Mouse (Mus musculus): ENCODE results near the gene Glp2r. TPM values are rescaled to one million over a fixed set of nuclear protein-coding genes. Genes with fewer than 3 reads are reported as not detected.

The Glp2r gene
- total RNA-seq (2021), result not detected

- no peak for DNase-seq (ENCODE audit: low spot score)
- intact Hi-C loops (cut with DNase I), result no loop called here
These were observed at the start of gene Glp2r for GRCm38 (mm10) chr11:67771053-67771452. Glp2r (minus strand) TSS chr11:67771153.

DNA sequence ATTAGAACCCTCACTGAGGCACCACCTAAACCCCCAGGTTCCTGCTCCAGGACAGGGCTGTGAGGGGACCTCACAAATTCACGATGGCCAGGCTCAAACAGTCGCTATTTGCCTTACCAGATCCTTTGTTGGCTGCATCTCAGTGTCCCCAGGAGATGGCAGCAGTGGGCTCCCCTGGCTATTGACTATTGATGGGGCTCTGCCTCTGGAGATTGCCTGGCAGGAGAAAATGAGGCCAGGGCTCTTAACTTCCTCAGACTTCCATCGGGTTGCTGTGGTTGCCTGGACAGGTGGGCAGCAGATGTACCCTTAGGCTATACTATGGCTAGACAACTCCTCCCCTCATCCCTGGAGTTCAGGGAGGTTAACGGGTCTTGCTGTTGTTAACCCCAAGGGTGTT is 49.3 kb upstream of the Glp2r start:
- intact Hi-C loops (cut with DNase I), result loop anchor here (5.0 kb wide), 1 partner anchor 107 kb away; no protein-coding TSS in a partner anchor

DNA sequence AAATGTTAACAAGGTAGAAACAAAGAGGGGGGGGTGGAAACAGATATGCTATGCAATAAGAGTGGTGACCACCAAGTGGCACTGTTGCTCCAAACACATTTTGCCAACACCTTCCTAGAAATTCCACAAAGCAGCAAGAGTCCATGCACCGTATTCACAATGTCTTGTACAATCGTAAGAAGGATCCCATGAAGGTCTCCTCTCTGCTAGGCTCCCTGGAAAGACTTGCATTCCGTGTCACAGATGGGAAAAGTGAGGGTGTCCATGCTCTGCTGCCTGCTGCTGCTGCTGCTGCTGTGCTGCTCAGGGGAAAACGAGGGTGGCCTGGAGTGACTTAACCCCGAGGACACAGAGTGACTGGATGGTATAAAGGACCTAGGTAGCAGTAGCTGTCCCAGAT is 48.7 kb upstream of the Glp2r start:
- intact Hi-C loops (cut with DNase I), result loop anchor here (1.0 to 5.0 kb wide), 2 partner anchors 36 to 108 kb away; no protein-coding TSS in a partner anchor
- DNase-seq (ENCODE audit: low spot score), result no peak

More for the DNA sequence above, 49.3 kb upstream of the Glp2r start:
- no peak for DNase-seq (ENCODE audit: low spot score)

DNA sequence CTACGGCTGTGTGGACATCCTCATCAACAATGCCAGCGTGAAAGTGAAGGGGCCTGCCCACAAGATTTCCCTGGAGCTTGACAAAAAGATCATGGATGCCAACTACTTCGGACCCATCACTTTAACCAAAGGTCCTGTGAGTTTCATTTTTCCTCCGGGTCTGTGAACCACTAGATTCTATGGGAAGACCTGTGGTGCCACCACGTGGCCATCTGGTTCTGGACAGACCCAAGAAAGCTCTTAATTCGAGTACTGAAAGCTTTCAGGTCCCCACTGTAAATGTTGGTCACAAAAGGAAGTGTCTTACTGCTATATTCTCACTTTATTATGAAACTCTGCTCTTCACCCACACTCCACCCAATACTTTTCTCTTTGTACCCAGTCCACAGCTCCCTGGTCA is 40.6 kb upstream of the Glp2r start:
- DNase-seq (ENCODE audit: low spot score), result no peak
- intact Hi-C loops (cut with DNase I), result no loop called here

DNA sequence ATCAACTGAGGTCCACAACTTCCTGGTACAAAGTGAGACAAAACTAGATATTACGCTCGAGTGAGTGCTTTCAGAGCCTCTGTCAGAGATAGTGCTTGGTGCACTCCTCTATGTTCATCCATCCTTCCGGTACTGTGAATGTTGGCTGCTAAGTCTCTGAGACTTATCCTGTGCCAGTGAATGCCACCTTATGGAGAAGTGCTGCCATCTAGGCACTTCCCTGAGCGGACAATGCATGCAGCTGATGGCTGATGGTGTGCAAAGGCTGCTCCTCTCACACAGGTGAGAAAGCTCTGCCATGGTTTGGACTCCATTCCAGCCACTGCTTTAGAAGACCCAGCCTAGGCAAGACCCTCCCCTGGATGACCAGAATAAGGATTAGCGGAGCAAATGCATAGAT is 37.1 kb upstream of the Glp2r start:
- intact Hi-C loops (cut with DNase I), result loop anchor here (2.0 kb wide), 1 partner anchor 49 kb away; no protein-coding TSS in a partner anchor
- DNase-seq (ENCODE audit: low spot score), result no peak

DNA sequence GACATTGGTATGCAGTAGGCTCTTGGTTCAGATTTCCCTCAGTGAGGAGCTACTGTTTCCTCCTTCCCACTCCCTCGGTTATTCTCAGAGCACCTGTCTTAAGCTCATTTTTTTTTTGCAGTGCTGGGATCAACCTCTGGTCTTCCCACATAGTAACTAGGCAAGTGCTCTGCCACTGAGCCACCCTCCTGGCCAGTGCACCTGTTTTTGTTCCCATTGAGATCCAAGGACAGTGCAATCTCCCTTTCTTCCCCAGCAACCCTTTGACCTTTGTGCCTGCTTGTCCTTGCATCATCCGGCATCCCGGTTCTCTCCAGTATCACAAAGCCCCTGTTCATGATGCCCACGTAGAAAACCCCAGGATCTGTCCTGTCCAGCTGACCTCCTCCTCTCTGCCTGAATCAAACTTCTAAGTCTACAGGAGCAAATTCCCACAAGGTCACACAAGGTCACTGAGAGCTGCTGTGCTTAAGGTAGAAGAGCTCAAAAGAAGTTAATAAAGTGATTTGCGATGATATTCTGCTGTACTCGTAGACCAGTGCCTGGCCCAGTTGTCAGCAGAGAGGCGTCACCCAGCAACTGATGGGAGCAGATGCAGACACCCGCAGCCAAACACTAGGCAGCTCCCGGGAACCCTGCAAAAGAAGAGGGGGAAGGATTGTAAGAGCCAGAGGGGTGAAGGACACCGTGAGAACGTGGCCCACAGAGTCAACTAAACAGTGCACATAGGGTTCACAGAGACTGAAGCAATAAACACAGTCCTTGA is 36.1 kb upstream of the Glp2r start:
- no peak for DNase-seq (ENCODE audit: low spot score)
- intact Hi-C loops (cut with DNase I), result no loop called here

DNA sequence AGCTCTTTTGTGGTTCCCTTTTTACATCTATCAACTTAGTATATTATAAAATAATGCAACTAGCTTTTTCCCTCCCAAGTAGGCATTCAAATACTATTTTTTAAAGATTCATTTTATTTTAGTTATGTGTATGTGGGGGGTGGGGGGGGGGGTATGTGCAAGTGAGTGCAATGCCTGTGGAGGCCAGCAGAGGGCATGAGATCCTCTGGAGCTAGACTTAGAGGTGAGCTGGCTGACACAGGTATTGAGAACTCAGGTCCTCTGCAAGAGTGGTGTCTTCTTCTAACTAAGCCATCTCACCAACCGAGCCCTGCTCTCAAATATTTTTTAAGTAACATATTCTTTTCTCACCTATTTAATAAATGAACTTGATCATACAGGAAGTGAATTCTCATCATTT is 34.6 kb upstream of the Glp2r start:
- intact Hi-C loops (cut with DNase I), result no loop called here

GRCm38 (mm10) chr11:67801169-67801568 is 30.2 kb upstream of the Glp2r start:
- intact Hi-C loops (cut with DNase I), result no loop called here
- DNase-seq (ENCODE audit: low spot score), result no peak

More for the DNA sequence above, 34.6 kb upstream of the Glp2r start:
- no peak for DNase-seq (ENCODE audit: low spot score)

GRCm38 (mm10) chr11:67800130-67800723 is 29.3 kb upstream of the Glp2r start:
- intact Hi-C loops (cut with DNase I), result no loop called here
- no peak for DNase-seq (ENCODE audit: low spot score)

GRCm38 (mm10) chr11:67797931-67798330 is 27.0 kb upstream of the Glp2r start, which contains the start of gene Dhrs7c:
Dhrs7c (plus strand) TSS chr11:67798187.
- no peak for DNase-seq (ENCODE audit: low spot score)
- intact Hi-C loops (cut with DNase I), result no loop called here

DNA sequence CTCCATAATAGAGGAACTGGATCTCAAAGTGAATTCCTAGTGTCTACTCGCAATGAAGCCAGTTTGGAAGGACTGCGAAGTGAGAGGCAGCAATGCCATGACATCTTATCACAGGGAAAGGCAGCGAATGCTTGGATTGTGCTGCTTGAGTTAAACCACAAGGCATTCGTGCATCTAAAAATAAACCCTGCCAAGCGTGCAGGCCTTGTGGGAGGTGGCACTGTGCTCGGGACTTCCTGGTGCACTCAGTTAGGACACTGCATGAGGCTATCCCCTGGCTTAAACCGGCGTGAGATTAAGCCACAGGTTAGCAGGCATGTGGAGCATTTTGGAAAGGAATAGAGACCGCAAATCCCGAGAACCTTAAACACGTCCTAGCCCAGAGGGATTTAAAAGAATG is 19.2 kb upstream of the Glp2r start:
- DNase-seq (ENCODE audit: low spot score), result no peak
- intact Hi-C loops (cut with DNase I), result no loop called here

DNA sequence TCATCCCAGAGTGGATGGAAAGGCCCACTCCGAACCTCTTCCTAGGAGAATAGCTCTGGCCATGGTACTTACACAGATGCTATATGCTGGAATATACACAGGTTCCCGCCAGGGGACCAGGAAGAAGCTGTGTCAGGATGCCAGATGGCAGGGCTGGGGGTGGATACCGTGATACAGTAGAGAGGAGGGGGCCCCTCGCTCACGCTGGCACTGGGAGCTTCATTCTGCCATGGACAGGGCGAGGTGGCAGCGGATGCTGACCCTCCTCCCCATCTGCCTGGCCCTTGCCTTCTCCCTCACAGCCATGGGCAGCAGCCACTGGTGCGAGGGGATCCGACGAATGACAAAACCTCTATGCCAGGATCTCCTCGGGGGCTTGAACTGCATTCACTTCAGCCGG is 3.4 kb upstream of the Glp2r start, which contains the start of gene Gsg1l2:
TSS of gene Gsg1l2 (plus strand) at position 230 of the 400 bp plus-strand sequence.
- intact Hi-C loops (cut with DNase I), result no loop called here
- DNase-seq (ENCODE audit: low spot score), result no peak

- DNase-seq (ENCODE audit: low spot score), result no peak
- intact Hi-C loops (cut with DNase I), result no loop called here
These were observed 1.6 kb upstream of the Glp2r start for GRCm38 (mm10) chr11:67772577-67772976.

DNA sequence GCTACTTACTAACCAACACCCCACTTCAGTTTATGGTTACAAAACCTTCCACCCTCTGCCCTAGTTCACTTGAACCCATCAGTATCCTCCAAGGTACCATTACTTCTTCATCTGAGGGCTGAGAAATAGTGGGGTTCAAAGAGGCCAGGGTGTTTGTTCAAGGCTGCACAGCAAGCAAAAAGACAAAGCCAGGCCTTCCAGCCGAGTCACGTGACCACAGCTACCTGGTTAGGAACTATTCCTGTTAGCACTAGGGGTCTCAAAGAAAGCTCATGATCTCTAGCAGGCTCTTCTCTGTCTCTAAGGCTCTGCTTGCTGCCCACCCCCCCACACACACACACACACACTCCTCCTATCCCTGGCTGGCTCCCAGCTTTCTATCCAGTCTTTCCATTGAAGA is 738 bp upstream of the Glp2r start:
- intact Hi-C loops (cut with DNase I), result no loop called here
- no peak for DNase-seq (ENCODE audit: low spot score)

DNA sequence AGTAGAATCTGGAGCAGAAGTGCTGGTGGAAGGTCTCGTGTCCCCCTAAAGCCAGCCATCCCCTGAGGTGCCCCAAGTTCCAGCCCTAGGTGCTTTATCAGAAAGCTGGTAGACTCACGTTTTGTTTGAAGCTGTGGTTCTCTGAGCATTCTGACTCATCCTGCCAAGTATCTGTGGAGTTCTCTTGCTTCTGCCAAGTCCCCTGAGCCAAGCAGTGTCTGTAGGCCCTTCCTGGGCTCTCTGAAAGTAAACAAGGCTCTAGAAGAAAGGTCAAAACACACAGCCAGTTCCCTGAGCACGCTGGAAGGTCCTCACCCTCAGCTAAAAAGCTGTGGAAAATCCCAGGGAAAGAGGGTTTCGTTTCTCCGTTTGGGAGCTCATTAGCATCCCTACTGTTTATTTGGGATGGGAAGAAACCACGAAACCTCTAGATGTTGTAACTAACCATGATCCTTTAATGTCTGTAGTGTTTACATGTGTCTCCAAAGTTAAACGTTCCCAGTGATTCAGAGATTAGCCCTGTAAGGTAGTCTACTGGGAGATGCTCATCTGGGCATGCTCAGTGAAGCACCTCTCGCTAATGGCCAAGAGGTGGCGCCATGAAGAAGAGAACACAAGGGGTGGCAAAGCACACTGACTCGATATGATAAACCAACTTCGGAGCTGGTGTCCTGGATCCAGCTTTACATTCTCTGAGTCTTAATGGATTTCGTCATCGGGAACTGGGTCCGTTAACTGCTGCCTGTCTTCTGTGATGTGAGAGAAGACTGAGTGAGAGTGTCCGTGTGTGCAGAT is 13.4 kb downstream of the Glp2r start:
- no peak for DNase-seq (ENCODE audit: low spot score)
- intact Hi-C loops (cut with DNase I), result loop anchor here (2.0 kb wide), 1 partner anchor 51 kb away; no protein-coding TSS in a partner anchor

- no peak for DNase-seq (ENCODE audit: low spot score)
- intact Hi-C loops (cut with DNase I), result no loop called here
These were observed 14.7 kb downstream of the Glp2r start for GRCm38 (mm10) chr11:67756287-67756686.

GRCm38 (mm10) chr11:67741569-67741968 is 29.4 kb downstream of the Glp2r start:
- no peak for DNase-seq (ENCODE audit: low spot score)
- intact Hi-C loops (cut with DNase I), result no loop called here

DNA sequence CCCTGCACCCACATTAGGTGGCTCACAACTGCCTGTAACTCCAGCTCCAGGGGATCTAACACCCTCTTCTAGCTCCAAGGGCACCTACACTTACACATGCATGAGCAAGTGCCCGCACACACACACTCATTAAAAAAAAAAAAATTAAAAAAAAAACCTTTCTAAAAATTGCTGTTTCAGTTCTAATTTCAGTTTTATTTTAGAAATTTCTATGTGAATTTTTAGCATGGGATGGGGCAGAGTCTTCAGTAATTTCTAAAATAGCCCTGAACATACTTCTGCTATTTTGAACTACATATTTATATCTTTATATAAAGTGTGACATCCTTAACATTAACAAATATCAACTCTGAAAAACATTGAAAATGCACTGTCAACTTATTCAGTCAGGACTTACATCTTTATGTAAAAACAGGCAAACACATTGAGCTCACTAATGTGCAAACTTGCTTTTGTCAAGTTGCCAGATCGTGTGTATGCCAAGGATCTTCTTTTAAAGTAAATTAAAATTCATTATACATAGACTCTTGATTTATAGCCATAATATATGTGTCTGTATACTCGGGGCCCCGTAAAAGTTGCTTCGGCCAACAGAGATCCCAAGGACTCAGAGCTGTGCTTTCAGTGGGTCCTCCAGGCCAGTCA is 32.0 kb downstream of the Glp2r start:
- no peak for DNase-seq (ENCODE audit: low spot score)
- intact Hi-C loops (cut with DNase I), result no loop called here

GRCm38 (mm10) chr11:67738345-67738744 is 32.6 kb downstream of the Glp2r start:
- DNase-seq (ENCODE audit: low spot score), result no peak
- intact Hi-C loops (cut with DNase I), result no loop called here

- DNase-seq (ENCODE audit: low spot score), result no peak
- intact Hi-C loops (cut with DNase I), result no loop called here
These were observed 36.4 kb downstream of the Glp2r start for GRCm38 (mm10) chr11:67734597-67734996.
